Mouse (Mus musculus): ENCODE results near the gene Zfp362. TPM values are rescaled to one million over a fixed set of nuclear protein-coding genes. Genes with fewer than 3 reads are reported as not detected.
A peak's percentile ranks its signal among the peaks of the same experiment; 100 is the strongest.

Gene Zfp362
- polyA plus RNA-seq, 1 experiment, result 37.8 TPM

GRCm38 (mm10) chr4:128776568-128777289 lies 29.1 kb downstream of the Zfp362 start:
- WGBS, result 53% methylated on average over 20 of the region's 20 CpGs
- H3K36me3 ChIP-seq (ENCODE audit: control insufficient read depth, insufficient read depth, low read length), result peaks cover 21% of the 10 kb centered on the region
- H3K27me3 ChIP-seq (ENCODE audit: control insufficient read depth, insufficient read depth, low read length), result no peaks in the 10 kb centered on the region
- TF ChIP-seq POLR2A (IDR thresholded peaks at IDR 0.05; ENCODE audit: low read depth, low read length) (no peak), CTCF (IDR thresholded peaks at IDR 0.05; ENCODE audit: extremely low read depth, insufficient read length, insufficient replicate concordance, low read depth, low read length) (peak; percentile 97; the same call in 1 of the 2 replicates)
- no peak overlapping the region for H3K27ac ChIP-seq (ENCODE audit: insufficient read depth, low read depth, low read length)
- H3K4me1 ChIP-seq (ENCODE audit: control insufficient read depth, insufficient read depth, insufficient read length, low read length), result no peaks in the 10 kb centered on the region
- no peak overlapping the region for H3K4me3 ChIP-seq (ENCODE audit: low read depth, low read length)

GRCm38 (mm10) chr4:128774467-128774866 lies 31.4 kb downstream of the Zfp362 start:
- Histone ChIP-seq H3K36me3 (ENCODE audit: control insufficient read depth, insufficient read depth, low read length) (peaks cover 11% of the 10 kb centered on the region), H3K4me3 (ENCODE audit: low read depth, low read length) (no peak overlapping the region), H3K4me1 (ENCODE audit: control insufficient read depth, insufficient read depth, insufficient read length, low read length) (0 out of 2 replicates have a peak, but pooled peaks cover 3% of the 10 kb centered on the region), H3K27ac (ENCODE audit: insufficient read depth, low read depth, low read length) (no peak overlapping the region), H3K27me3 (ENCODE audit: control insufficient read depth, insufficient read depth, low read length) (no peaks in the 10 kb centered on the region)
- TF ChIP-seq POLR2A (IDR thresholded peaks at IDR 0.05; ENCODE audit: low read depth, low read length) (no peak), CTCF (IDR thresholded peaks at IDR 0.05; ENCODE audit: extremely low read depth, insufficient read length, insufficient replicate concordance, low read depth, low read length) (peak; percentile 47; the same call in 1 of the 2 replicates)
- WGBS, result 90% methylated on average over 9 of the region's 9 CpGs

DNA sequence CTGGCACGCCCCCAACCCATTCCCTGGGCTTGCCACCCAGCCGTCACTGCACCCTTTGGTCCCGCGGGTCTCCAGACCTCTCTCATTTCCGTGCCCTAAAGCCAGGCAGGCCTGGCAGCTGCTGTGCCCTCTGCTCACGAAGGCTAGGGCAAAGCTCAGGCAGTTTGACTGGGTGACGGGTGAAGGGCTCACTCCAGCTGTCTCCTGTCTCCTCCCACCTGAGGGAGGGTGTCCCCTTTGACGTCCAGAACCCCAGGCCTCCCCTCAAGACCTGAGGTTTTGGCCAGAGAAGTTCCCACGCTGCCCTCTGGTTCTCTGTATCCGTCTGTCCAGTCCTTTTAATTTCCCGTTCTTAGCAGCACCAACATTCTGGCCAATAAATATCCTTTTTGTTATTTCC lies 32.0 kb downstream of the Zfp362 start:
- WGBS, result 89% methylated on average over 11 of the region's 11 CpGs
- Histone ChIP-seq H3K4me3 (ENCODE audit: low read depth, low read length) (no peak overlapping the region), H3K27me3 (ENCODE audit: control insufficient read depth, insufficient read depth, low read length) (no peaks in the 10 kb centered on the region), H3K4me1 (ENCODE audit: control insufficient read depth, insufficient read depth, insufficient read length, low read length) (0 out of 2 replicates have a peak, but pooled peaks cover 3% of the 10 kb centered on the region), H3K27ac (ENCODE audit: insufficient read depth, low read depth, low read length) (no peak overlapping the region), H3K36me3 (ENCODE audit: control insufficient read depth, insufficient read depth, low read length) (peaks cover 9% of the 10 kb centered on the region)
- TF ChIP-seq CTCF (IDR thresholded peaks at IDR 0.05; ENCODE audit: extremely low read depth, insufficient read length, insufficient replicate concordance, low read depth, low read length) (no peak), POLR2A (IDR thresholded peaks at IDR 0.05; ENCODE audit: low read depth, low read length) (no peak)

DNA sequence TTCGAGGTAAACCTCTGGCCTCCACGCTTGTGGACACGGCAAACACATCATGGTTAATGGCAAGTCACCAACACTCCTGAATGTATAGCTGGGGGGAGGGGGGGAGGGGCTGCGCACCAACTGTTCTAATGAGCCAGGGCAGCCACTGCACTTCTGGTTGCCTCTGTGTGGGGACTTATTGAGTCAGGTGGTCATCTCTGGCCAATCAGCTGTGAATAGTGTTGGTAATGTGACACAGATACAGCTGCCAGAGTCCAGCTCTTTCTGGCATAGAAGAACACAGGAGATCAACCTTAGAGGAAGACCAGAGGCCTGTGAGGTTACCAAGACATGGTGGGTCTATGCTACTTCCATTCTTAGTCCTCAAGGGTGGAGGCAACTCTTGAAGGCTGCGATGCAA lies 35.1 kb downstream of the Zfp362 start:
- WGBS, result 69% methylated on average over 5 of the region's 5 CpGs
- H3K27ac ChIP-seq (ENCODE audit: insufficient read depth, low read depth, low read length), result no peak overlapping the region

DNA sequence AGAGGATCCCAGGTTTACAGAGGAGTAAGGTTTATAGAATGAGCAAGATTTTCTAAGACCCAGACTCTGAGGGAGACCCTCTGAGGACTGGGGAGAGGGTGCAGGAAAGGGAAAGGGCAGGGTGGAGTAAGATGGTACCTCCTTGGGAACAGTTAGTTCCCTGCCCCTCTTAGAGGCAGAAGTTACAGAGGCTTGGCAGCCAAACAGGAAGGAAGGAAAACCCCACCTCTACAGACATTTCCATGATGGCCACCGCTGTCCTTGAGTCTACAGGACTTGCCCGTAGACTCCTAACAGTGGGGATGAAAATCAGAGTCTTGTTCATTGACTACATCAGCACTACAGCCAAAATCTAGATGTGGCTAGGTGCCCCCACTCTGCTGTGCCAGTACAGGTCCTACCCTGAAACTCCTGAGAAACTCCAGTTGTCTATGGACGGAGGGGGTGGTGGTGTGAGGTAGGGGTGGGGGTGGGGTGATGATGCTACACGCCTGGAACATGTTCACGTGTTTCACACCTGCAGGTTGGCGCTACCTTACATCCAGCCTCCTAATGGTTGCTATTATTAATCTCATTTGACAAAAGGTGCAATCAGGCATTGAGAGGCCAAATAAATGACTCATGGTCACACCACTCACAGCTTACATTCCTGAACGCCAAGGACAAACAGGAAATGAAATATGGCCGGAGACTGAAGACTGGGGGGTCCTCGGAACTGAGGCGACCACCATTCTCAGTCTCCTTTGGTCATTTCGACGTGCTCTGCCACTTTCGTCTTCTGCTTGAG lies 36.1 kb downstream of the Zfp362 start:
- H3K4me1 ChIP-seq (ENCODE audit: control insufficient read depth, insufficient read depth, insufficient read length, low read length), result 0 out of 2 replicates have a peak, but pooled peaks cover 3% of the 10 kb centered on the region
- no peak overlapping the region for H3K4me3 ChIP-seq (ENCODE audit: low read depth, low read length)
- H3K36me3 ChIP-seq (ENCODE audit: control insufficient read depth, insufficient read depth, low read length), result peaks cover 5% of the 10 kb centered on the region
- no peaks in the 10 kb centered on the region for H3K27me3 ChIP-seq (ENCODE audit: control insufficient read depth, insufficient read depth, low read length)
- TF ChIP-seq POLR2A (IDR thresholded peaks at IDR 0.05; ENCODE audit: low read depth, low read length) (no peak), CTCF (IDR thresholded peaks at IDR 0.05; ENCODE audit: extremely low read depth, insufficient read length, insufficient replicate concordance, low read depth, low read length) (no peak)
- 60% methylated on average over 13 of the region's 13 CpGs for WGBS
- no peak overlapping the region for H3K27ac ChIP-seq (ENCODE audit: insufficient read depth, low read depth, low read length)

More for the DNA sequence above, 35.1 kb downstream of the Zfp362 start:
- Histone ChIP-seq H3K4me1 (ENCODE audit: control insufficient read depth, insufficient read depth, insufficient read length, low read length) (0 out of 2 replicates have a peak, but pooled peaks cover 3% of the 10 kb centered on the region), H3K4me3 (ENCODE audit: low read depth, low read length) (no peak overlapping the region), H3K36me3 (ENCODE audit: control insufficient read depth, insufficient read depth, low read length) (peaks cover 7% of the 10 kb centered on the region), H3K27me3 (ENCODE audit: control insufficient read depth, insufficient read depth, low read length) (no peaks in the 10 kb centered on the region)
- TF ChIP-seq POLR2A (IDR thresholded peaks at IDR 0.05; ENCODE audit: low read depth, low read length) (no peak), CTCF (IDR thresholded peaks at IDR 0.05; ENCODE audit: extremely low read depth, insufficient read length, insufficient replicate concordance, low read depth, low read length) (no peak)

GRCm38 (mm10) chr4:128768120-128768519 lies 37.7 kb downstream of the Zfp362 start:
- TF ChIP-seq CTCF (IDR thresholded peaks at IDR 0.05; ENCODE audit: extremely low read depth, insufficient read length, insufficient replicate concordance, low read depth, low read length), result no peak
- no peak for TF ChIP-seq POLR2A (IDR thresholded peaks at IDR 0.05; ENCODE audit: low read depth, low read length)
- no peaks in the 10 kb centered on the region for H3K27me3 ChIP-seq (ENCODE audit: control insufficient read depth, insufficient read depth, low read length)
- 70% methylated on average over 13 of the region's 13 CpGs for WGBS

GRCm38 (mm10) chr4:128766929-128767328 lies 38.9 kb downstream of the Zfp362 start:
- H3K4me1 ChIP-seq (ENCODE audit: control insufficient read depth, insufficient read depth, insufficient read length, low read length), result 0 out of 2 replicates have a peak, but pooled peaks cover 3% of the 10 kb centered on the region
- TF ChIP-seq POLR2A (IDR thresholded peaks at IDR 0.05; ENCODE audit: low read depth, low read length), result no peak
- TF ChIP-seq CTCF (IDR thresholded peaks at IDR 0.05; ENCODE audit: extremely low read depth, insufficient read length, insufficient replicate concordance, low read depth, low read length), result no peak
- 83% methylated on average over 20 of the region's 20 CpGs for WGBS
- no peaks in the 10 kb centered on the region for H3K36me3 ChIP-seq (ENCODE audit: control insufficient read depth, insufficient read depth, low read length)
- H3K4me3 ChIP-seq (ENCODE audit: low read depth, low read length), result no peak overlapping the region
- no peak overlapping the region for H3K27ac ChIP-seq (ENCODE audit: insufficient read depth, low read depth, low read length)
- H3K27me3 ChIP-seq (ENCODE audit: control insufficient read depth, insufficient read depth, low read length), result no peaks in the 10 kb centered on the region

More at GRCm38 (mm10) chr4:128768120-128768519, 37.7 kb downstream of the Zfp362 start:
- H3K27ac ChIP-seq (ENCODE audit: insufficient read depth, low read depth, low read length), result no peak overlapping the region
- no peaks in the 10 kb centered on the region for H3K36me3 ChIP-seq (ENCODE audit: control insufficient read depth, insufficient read depth, low read length)
- 0 out of 2 replicates have a peak, but pooled peaks cover 3% of the 10 kb centered on the region for H3K4me1 ChIP-seq (ENCODE audit: control insufficient read depth, insufficient read depth, insufficient read length, low read length)
- no peak overlapping the region for H3K4me3 ChIP-seq (ENCODE audit: low read depth, low read length)

Measured in small intestine, adult 2 months (tissue).